Mouse (Mus musculus): ENCODE data around the gene Flnb.

Flnb gene

GRCm38 (mm10) chr14:7826151-7826937, 8.6 kb downstream of the Flnb start:
- no peak for DNase-seq (ENCODE audit: low spot score)

GRCm38 (mm10) chr14:7829181-7829580, 11.4 kb downstream of the Flnb start:
- no peak for DNase-seq (ENCODE audit: low spot score)

- DNase-seq (ENCODE audit: low spot score) = no peak
Observed at GRCm38 (mm10) chr14:7831770-7832439, 14.1 kb downstream of the Flnb start.

- DNase-seq (ENCODE audit: low spot score) = no peak
Observed at GRCm38 (mm10) chr14:7832440-7832783, 14.7 kb downstream of the Flnb start.

- no peak for DNase-seq (ENCODE audit: low spot score)
Observed at GRCm38 (mm10) chr14:7833458-7833857, 15.7 kb downstream of the Flnb start.

- DNase-seq (ENCODE audit: low spot score) = no peak
Observed at GRCm38 (mm10) chr14:7838564-7839089, 20.9 kb downstream of the Flnb start.

- DNase-seq (ENCODE audit: low spot score) = no peak
Observed at GRCm38 (mm10) chr14:7839950-7840514, 22.3 kb downstream of the Flnb start.

GRCm38 (mm10) chr14:7842631-7843332, 25.0 kb downstream of the Flnb start:
- DNase-seq (ENCODE audit: low spot score) = no peak

GRCm38 (mm10) chr14:7846696-7847095, 28.9 kb downstream of the Flnb start:
- DNase-seq (ENCODE audit: low spot score) = no peak

- DNase-seq (ENCODE audit: low spot score) = peak; percentile 15
Observed at GRCm38 (mm10) chr14:7847746-7848232, 30.0 kb downstream of the Flnb start.

GRCm38 (mm10) chr14:7850913-7851312, 33.2 kb downstream of the Flnb start:
- DNase-seq (ENCODE audit: low spot score) = no peak

GRCm38 (mm10) chr14:7851543-7852065, 33.8 kb downstream of the Flnb start:
- DNase-seq (ENCODE audit: low spot score) = peak; percentile 15

GRCm38 (mm10) chr14:7853691-7854090, 35.9 kb downstream of the Flnb start:
- DNase-seq (ENCODE audit: low spot score) = peak; percentile 34

GRCm38 (mm10) chr14:7854366-7854765, 36.6 kb downstream of the Flnb start:
- DNase-seq (ENCODE audit: low spot score) = peak; percentile 15

- DNase-seq (ENCODE audit: low spot score) = no peak
Observed at GRCm38 (mm10) chr14:7855101-7855500, 37.3 kb downstream of the Flnb start.

GRCm38 (mm10) chr14:7855501-7855900, 37.7 kb downstream of the Flnb start:
- DNase-seq (ENCODE audit: low spot score) = no peak

- DNase-seq (ENCODE audit: low spot score) = no peak
Observed at GRCm38 (mm10) chr14:7856348-7856747, 38.6 kb downstream of the Flnb start.

- DNase-seq (ENCODE audit: low spot score) = no peak
Observed at GRCm38 (mm10) chr14:7857835-7858234, 40.1 kb downstream of the Flnb start.

GRCm38 (mm10) chr14:7858430-7858829, 40.7 kb downstream of the Flnb start:
- DNase-seq (ENCODE audit: low spot score) = no peak

- no peak for DNase-seq (ENCODE audit: low spot score)
Observed at GRCm38 (mm10) chr14:7860525-7861154, 42.9 kb downstream of the Flnb start.

- DNase-seq (ENCODE audit: low spot score) = no peak
Observed at GRCm38 (mm10) chr14:7861275-7861674, 43.5 kb downstream of the Flnb start.

Measured in adipocyte (in vitro differentiated cells).